Mouse (Mus musculus) G1E (cell line): Measurements from ENCODE around the gene Trip6. TPM values are rescaled to one million over a fixed set of nuclear protein-coding genes. Genes with fewer than 3 reads are reported as not detected.

Source experiments
- ATAC-seq: 2 replicates; pipeline ENCODE4 v1.8.0; 2016; ENCODE audit warnings: mild to moderate bottlenecking; ENCODE audit not compliant: insufficient number of reproducible peaks, poor library complexity, low FRiP score, severe bottlenecking; ENCODE audit errors: extremely low read depth
- DNase-seq: peaks from one replicate; pipeline ENCODE4 v3.0.0; 2012; ENCODE audit warnings: low spot score
- H3K27me3 ChIP-seq: 2 replicates; pipeline ENCODE4 v1.6.1; 2012; ENCODE audit warnings: mild to moderate bottlenecking, low read length, inconsistent platforms; ENCODE audit not compliant: insufficient read depth
- H3K36me3 ChIP-seq: replicated peaks from 2 replicates; pipeline ENCODE3; 2012; ENCODE audit warnings: mild to moderate bottlenecking, inconsistent platforms
- H3K4me1 ChIP-seq: 2 replicates; pipeline ENCODE4 v1.6.1; 2012; ENCODE audit warnings: low read depth, low read length, inconsistent platforms, mixed read lengths; ENCODE audit not compliant: insufficient read depth
- H3K4me3 ChIP-seq: 2 replicates; pipeline ENCODE4 v1.5.1; 2012; ENCODE audit warnings: low read depth, mild to moderate bottlenecking, inconsistent platforms, low read length, moderate library complexity, mixed read lengths
- H3K9me3 ChIP-seq: replicated peaks from 2 replicates; pipeline ENCODE4 v1.6.1; 2012; ENCODE audit warnings: inconsistent platforms
- CTCF ChIP-seq: IDR thresholded peaks from 2 replicates; pipeline ENCODE4 v1.5.1; 2012; ENCODE audit warnings: low read depth, low read length, inconsistent platforms, mixed read lengths
- GATA1 ChIP-seq: IDR thresholded peaks from 2 replicates; pipeline ENCODE4 v1.6.1; 2012; ENCODE audit warnings: borderline replicate concordance, low read length, inconsistent platforms, mixed read lengths
- GATA2 ChIP-seq: IDR thresholded peaks from 2 replicates; pipeline ENCODE4 v1.6.1; 2012; ENCODE audit warnings: low read depth, low read length, inconsistent platforms, borderline replicate concordance
- POLR2AphosphoS5 ChIP-seq: IDR thresholded peaks from 2 replicates; pipeline ENCODE4 v1.6.1; 2012; ENCODE audit warnings: low read depth, low read length, inconsistent platforms; ENCODE audit not compliant: insufficient replicate concordance
- TAL1 ChIP-seq: conservative IDR thresholded peaks from 2 replicates; pipeline ENCODE4 v1.6.1; 2012; ENCODE audit warnings: low read depth, low read length, inconsistent platforms, mixed read lengths
- polyA plus RNA-seq: library from polyadenylated mRNA; stranded (reverse); fragments of >175 nt; gene quantifications from 2 replicates; pipeline ENCODE4 v1.2.3, GENCODE M21; 2012
- total RNA-seq, 2 experiments: library from RNA; stranded (forward) in 1 of 2; stranded (reverse) in 1 of 2; fragments of 200-1000 nt in 1 of 2; fragments of >200 nt in 1 of 2; fragmentation: Nextera tagmentation in 1 of 2; gene quantifications; 2 replicates each; pipeline ENCODE4 v1.2.3; 2014 to 2017

Gene Trip6
- total and polyA plus RNA-seq, 3 experiments = 4.6 to 57.8 (median 25.5) TPM

- DNase-seq = no peak
- H3K36me3 ChIP-seq = peaks cover 97% of the 10 kb centered on the region
- peaks cover 88% of the 10 kb centered on the region for H3K4me1 ChIP-seq
- no peak overlapping the region for H3K4me3 ChIP-seq
- TF ChIP-seq TAL1 (no peak), CTCF (no peak), POLR2AphosphoS5 (no peak), GATA2 (no peak), GATA1 (no peak)
- no peaks in the 10 kb centered on the region for H3K9me3 ChIP-seq
- ATAC-seq = no peak
- H3K27me3 ChIP-seq = no peaks in the 10 kb centered on the region
Observed at GRCm38 (mm10) chr5:137301253-137301652, 13.0 kb downstream of the Trip6 start.

DNA sequence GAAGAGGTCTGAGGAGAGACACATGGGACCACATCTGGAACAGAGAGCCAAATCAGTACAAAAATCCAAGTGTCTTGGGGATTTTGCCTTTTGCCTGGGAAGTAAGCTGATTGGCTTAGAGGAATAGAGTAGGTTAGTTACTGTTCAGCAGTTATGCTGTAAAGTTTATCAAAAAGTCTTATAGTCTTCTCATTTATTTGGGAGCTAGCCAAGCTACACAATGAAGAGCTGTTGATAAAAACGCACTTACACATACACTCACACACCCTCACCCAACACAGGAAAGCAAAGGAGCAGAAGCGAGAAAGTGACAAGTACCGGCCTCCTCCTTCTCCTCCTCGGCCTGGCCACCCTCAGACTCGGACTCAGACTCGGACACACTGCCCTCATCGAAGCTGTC, 15.0 kb downstream of the Trip6 start:
- no peak for DNase-seq
- no peak overlapping the region for H3K4me3 ChIP-seq
- TF ChIP-seq GATA2 (no peak), GATA1 (no peak), TAL1 (no peak), POLR2AphosphoS5 (no peak), CTCF (no peak)
- H3K4me1 ChIP-seq = peaks cover 87% of the 10 kb centered on the region
- peaks cover 98% of the 10 kb centered on the region for H3K36me3 ChIP-seq
- no peaks in the 10 kb centered on the region for H3K27me3 ChIP-seq
- no peaks in the 10 kb centered on the region for H3K9me3 ChIP-seq
- no peak for ATAC-seq

DNA sequence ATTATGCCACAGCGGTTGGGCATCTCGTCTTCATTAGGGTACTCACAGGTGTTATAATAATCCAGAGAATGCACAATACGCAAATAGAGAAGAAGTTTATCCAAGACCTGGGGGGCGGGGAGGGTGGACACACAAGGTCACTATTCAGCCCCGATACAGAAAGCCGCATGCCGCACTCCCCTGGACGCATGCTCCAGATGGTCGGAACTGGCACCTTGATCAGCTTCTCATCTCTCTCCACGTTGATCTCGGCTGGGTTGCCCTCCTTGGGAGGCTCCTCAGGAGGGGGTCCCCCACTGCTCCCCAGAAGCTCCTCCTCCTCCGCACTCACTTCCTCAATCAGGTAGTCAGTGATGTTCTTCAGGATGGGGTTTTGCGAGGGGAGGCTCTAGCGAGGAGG, 17.1 kb downstream of the Trip6 start:
- Histone ChIP-seq H3K9me3 (no peaks in the 10 kb centered on the region), H3K36me3 (peaks cover 82% of the 10 kb centered on the region), H3K4me1 (peaks cover 86% of the 10 kb centered on the region), H3K27me3 (no peaks in the 10 kb centered on the region), H3K4me3 (peak overlapping the region; percentile 34; the same call in 1 of the 2 replicates)
- ATAC-seq (no peak), DNase-seq (no peak)
- TF ChIP-seq TAL1 (no peak), GATA2 (no peak), GATA1 (no peak), CTCF (no peak), POLR2AphosphoS5 (no peak)

GRCm38 (mm10) chr5:137295712-137296111, 18.5 kb downstream of the Trip6 start:
- TF ChIP-seq TAL1 = no peak
- TF ChIP-seq GATA2 = no peak
- TF ChIP-seq POLR2AphosphoS5 = no peak
- no peak for TF ChIP-seq GATA1
- TF ChIP-seq CTCF = no peak
- peaks cover 78% of the 10 kb centered on the region for H3K36me3 ChIP-seq
- H3K27me3 ChIP-seq = no peaks in the 10 kb centered on the region
- ATAC-seq = no peak
- no peak for DNase-seq
- no peaks in the 10 kb centered on the region for H3K9me3 ChIP-seq
- H3K4me1 ChIP-seq = peaks cover 90% of the 10 kb centered on the region
- peak overlapping the region; percentile 82; the same call in 1 of the 2 replicates for H3K4me3 ChIP-seq

DNA sequence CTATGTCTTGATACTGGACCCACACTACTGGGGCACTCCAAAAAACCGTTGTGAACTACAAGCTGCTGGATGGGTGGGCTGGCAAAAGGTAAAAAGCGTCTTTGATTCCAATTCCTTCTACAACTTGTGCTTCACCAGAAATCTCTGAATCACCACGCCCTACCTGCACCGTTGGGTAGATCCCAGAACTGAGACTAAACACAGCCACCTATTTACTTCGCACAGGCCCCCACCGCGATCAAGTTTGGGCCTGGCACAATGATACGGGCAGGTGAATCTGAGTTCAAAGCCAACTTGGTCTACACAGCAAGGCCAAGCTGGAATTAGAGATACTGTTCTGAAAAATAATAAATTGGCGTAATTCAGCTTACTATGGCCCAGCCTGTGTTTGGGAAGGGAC, 18.9 kb downstream of the Trip6 start:
- TF ChIP-seq GATA1 = no peak
- TF ChIP-seq GATA2 = no peak
- TF ChIP-seq POLR2AphosphoS5 = no peak; the same call in 1 of the 2 replicates
- no peak for TF ChIP-seq TAL1
- TF ChIP-seq CTCF = no peak

GRCm38 (mm10) chr5:137294744-137295093, 19.5 kb downstream of the Trip6 start:
- H3K4me3 ChIP-seq = peak overlapping the region; percentile 82
- H3K4me1 ChIP-seq = peaks cover 91% of the 10 kb centered on the region
- DNase-seq = no peak
- ATAC-seq = no peak
- peaks cover 70% of the 10 kb centered on the region for H3K36me3 ChIP-seq
- TF ChIP-seq POLR2AphosphoS5 (peak; percentile 18; the same call in 1 of the 2 replicates), GATA1 (no peak)
- H3K9me3 ChIP-seq = no peaks in the 10 kb centered on the region
- H3K27me3 ChIP-seq = no peaks in the 10 kb centered on the region

More for the DNA sequence above, 18.9 kb downstream of the Trip6 start:
- Histone ChIP-seq H3K36me3 (peaks cover 75% of the 10 kb centered on the region), H3K4me3 (peak overlapping the region; percentile 82), H3K27me3 (no peaks in the 10 kb centered on the region), H3K9me3 (no peaks in the 10 kb centered on the region), H3K4me1 (peaks cover 91% of the 10 kb centered on the region)
- no peak for ATAC-seq
- DNase-seq = no peak
